Mouse (Mus musculus): ENCODE results near the gene Zfp821. TPM values are rescaled to one million over a fixed set of nuclear protein-coding genes. Genes with fewer than 3 reads are reported as not detected.
A peak's percentile ranks its signal among the peaks of the same experiment; 100 is the strongest.

Gene Zfp821
- 58.7 and 63.2 TPM in 2 replicates for polyA plus RNA-seq (2015; fragmentation: Nextera tagmentation; extraction: Ambion mirVana)

DNA sequence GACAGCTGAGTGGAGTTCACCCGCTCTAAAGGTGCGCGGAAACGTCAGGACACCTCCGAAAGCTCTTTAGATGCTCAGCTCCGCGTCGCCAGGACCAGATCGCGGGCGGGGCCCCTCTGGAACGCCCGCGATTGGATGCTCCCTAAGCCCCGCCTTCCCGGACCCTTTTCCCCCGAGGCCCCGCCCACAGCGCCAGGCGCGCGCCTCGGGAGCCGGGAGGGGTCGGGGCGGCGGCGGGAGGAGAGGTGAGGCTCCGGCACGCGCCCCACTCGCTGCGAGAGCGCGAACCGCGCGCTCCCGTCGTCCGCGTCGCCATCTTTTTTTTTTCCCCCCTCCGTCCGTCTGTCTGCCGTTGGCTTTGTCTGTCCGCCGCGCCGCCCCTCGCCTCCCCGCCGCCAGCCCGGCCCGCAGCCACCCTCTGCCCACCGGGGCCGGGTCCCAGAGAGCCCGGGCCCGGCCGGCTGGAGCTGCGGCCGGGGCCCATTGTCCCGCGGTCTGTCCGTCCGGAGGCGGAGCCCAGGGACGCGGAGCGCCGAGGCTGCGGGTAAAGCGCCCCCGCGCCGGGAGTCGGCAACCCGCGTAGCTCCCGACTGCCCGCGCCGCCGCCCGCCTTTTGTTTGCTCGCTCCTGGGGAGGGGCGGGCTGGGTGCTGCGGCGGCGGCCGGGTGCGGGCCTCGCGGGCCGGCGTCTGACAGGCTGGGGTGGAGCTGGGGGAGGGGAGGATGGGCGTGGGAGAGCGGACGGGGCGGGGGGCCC is at the start of gene Zfp821:
Gene Zfp821 (plus strand): TSS at position 227 of the 756 bp plus-strand sequence.
- Histone ChIP-seq H3K9me3 (ENCODE audit: control insufficient read depth, low read length) (no peaks in the 10 kb centered on the region), H3K9ac (ENCODE audit: low read depth, low read length) (peak within 1 kb of the TSS; percentile 100), H3K27ac (ENCODE audit: low read depth, low read length) (peak within 1 kb of the TSS; percentile 98), H3K36me3 (ENCODE audit: control insufficient read depth, insufficient read depth, low read length) (peaks cover 19% of the 10 kb centered on the region), H3K27me3 (replicated peaks; ENCODE audit: control insufficient read depth, insufficient read depth, low read length) (no peaks in the 10 kb centered on the region), H3K4me2 (ENCODE audit: low read length) (peak within 1 kb of the TSS; percentile 87), H3K4me3 (ENCODE audit: low read length) (peak within 1 kb of the TSS; percentile 96), H3K4me1 (ENCODE audit: control insufficient read depth, insufficient read depth, low read depth, low read length) (peaks cover 27% of the 10 kb centered on the region)
- under 1% methylated on average over 52 of the region's 100 CpGs for WGBS
- ATAC-seq = peak; percentile 88

DNA sequence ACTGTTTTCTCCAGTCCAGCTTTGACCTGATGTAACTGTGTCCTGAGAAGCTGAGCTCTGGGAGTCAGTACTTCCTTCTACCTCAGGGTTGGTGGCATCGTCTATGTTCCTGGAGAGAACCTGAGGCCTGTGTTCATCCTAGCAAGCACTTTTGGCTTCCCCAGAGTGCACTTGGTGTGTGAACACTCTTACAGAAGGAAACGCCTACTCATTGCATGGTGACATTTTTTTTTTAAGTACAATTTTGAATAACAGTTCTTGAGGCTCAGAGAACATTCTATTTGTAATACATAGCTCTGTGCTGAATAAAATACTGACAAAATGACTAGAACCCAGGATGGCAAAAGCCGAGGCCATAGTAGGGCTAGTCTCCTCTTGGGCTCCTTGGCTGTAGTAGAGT is 48.5 kb upstream of the Zfp821 start:
- no peaks in the 10 kb centered on the region for H3K36me3 ChIP-seq (ENCODE audit: control insufficient read depth, insufficient read depth, low read length)
- H3K4me1 ChIP-seq (ENCODE audit: control insufficient read depth, insufficient read depth, low read depth, low read length) = no peaks in the 10 kb centered on the region
- no peaks in the 10 kb centered on the region for H3K9me3 ChIP-seq (ENCODE audit: control insufficient read depth, low read length)
- no peaks in the 10 kb centered on the region for H3K27me3 ChIP-seq (replicated peaks; ENCODE audit: control insufficient read depth, insufficient read depth, low read length)
- no peak overlapping the region for H3K9ac ChIP-seq (ENCODE audit: low read depth, low read length)
- ATAC-seq = no peak
- H3K4me3 ChIP-seq (ENCODE audit: low read length) = no peak overlapping the region
- 87% methylated on average over 3 of the region's 3 CpGs for WGBS
- no peak overlapping the region for H3K27ac ChIP-seq (ENCODE audit: low read depth, low read length)
- H3K4me2 ChIP-seq (ENCODE audit: low read length) = no peak overlapping the region

DNA sequence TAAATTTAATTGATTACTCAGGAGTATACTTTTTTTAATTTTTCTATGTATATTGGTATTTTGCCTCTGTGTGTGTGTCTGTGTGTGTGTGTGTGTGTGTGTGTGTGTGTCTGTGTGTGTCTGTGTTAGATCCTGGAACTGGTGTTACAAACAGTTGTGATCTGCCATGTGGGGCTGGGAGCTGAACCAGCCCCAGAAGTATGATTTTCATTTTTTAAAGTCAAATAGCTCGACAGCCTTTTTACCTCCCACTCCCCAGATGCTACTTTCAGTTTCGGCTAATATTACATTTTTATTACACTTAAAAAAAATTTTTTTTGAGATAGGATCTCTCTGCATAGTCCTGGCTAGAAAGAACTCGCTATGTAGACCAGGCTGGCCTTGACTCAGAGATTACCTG is 43.0 kb upstream of the Zfp821 start:
- ATAC-seq = no peak
- Histone ChIP-seq H3K4me1 (ENCODE audit: control insufficient read depth, insufficient read depth, low read depth, low read length) (no peaks in the 10 kb centered on the region), H3K27ac (ENCODE audit: low read depth, low read length) (no peak overlapping the region), H3K4me2 (ENCODE audit: low read length) (no peak overlapping the region), H3K27me3 (replicated peaks; ENCODE audit: control insufficient read depth, insufficient read depth, low read length) (no peaks in the 10 kb centered on the region), H3K36me3 (ENCODE audit: control insufficient read depth, insufficient read depth, low read length) (peaks cover 5% of the 10 kb centered on the region; the same call in 1 of the 2 replicates), H3K9me3 (ENCODE audit: control insufficient read depth, low read length) (no peaks in the 10 kb centered on the region), H3K4me3 (ENCODE audit: low read length) (no peak overlapping the region), H3K9ac (ENCODE audit: low read depth, low read length) (no peak overlapping the region)
- 93% methylated on average over 3 of the region's 3 CpGs for WGBS

DNA sequence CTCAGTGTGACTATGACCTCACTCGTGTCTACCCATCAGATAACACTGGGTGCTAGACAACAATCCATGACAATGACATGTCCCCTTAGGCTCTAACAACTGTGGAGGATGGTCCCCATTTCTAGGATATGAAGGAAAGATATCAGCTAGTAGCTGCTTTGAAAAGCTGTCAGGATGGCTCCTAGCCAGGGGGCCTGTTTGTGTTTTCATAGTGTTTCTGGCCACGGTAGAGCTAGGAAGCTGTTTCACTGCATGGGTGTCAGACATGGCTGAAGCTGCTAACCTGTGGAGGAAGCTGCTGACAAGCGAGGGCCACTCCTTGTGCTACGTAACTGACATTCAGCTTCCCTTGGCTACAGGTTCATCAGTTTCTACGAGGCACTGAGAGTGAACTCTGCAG is 38.7 kb upstream of the Zfp821 start:
- H3K27ac ChIP-seq (ENCODE audit: low read depth, low read length) = no peak overlapping the region
- H3K4me1 ChIP-seq (ENCODE audit: control insufficient read depth, insufficient read depth, low read depth, low read length) = no peaks in the 10 kb centered on the region
- no peak overlapping the region for H3K4me2 ChIP-seq (ENCODE audit: low read length)
- ATAC-seq = no peak
- H3K9me3 ChIP-seq (ENCODE audit: control insufficient read depth, low read length) = no peaks in the 10 kb centered on the region
- H3K4me3 ChIP-seq (ENCODE audit: low read length) = no peak overlapping the region
- H3K27me3 ChIP-seq (replicated peaks; ENCODE audit: control insufficient read depth, insufficient read depth, low read length) = no peaks in the 10 kb centered on the region
- H3K9ac ChIP-seq (ENCODE audit: low read depth, low read length) = no peak overlapping the region
- H3K36me3 ChIP-seq (ENCODE audit: control insufficient read depth, insufficient read depth, low read length) = peaks cover 22% of the 10 kb centered on the region
- WGBS = 80% methylated on average over 5 of the region's 5 CpGs

DNA sequence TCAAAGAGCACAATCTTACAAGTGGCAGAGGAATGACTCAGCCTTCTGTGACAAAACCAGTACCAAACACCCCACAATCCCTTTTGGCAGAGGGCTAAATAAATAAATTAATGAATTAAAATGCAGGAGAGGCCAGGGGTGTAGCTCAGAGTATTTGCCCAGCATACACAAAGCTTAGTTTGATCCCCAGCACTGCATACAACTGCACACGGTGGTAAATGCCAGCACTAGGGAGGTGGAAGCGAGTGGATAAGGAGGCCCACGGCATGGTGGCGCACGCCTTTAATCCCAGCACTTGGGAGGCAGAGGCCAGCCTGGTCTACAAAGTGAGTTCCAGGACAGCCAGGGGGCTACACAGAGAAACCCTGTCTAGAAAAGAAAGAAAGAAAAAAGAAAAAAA is 32.7 kb upstream of the Zfp821 start:
- no peak overlapping the region for H3K27ac ChIP-seq (ENCODE audit: low read depth, low read length)
- 90% methylated on average over 5 of the region's 5 CpGs for WGBS
- no peak for ATAC-seq
- H3K27me3 ChIP-seq (replicated peaks; ENCODE audit: control insufficient read depth, insufficient read depth, low read length) = no peaks in the 10 kb centered on the region
- H3K4me3 ChIP-seq (ENCODE audit: low read length) = no peak overlapping the region
- H3K36me3 ChIP-seq (ENCODE audit: control insufficient read depth, insufficient read depth, low read length) = peaks cover 56% of the 10 kb centered on the region
- no peaks in the 10 kb centered on the region for H3K4me1 ChIP-seq (ENCODE audit: control insufficient read depth, insufficient read depth, low read depth, low read length)
- no peak overlapping the region for H3K9ac ChIP-seq (ENCODE audit: low read depth, low read length)
- no peak overlapping the region for H3K4me2 ChIP-seq (ENCODE audit: low read length)
- no peaks in the 10 kb centered on the region for H3K9me3 ChIP-seq (ENCODE audit: control insufficient read depth, low read length)

DNA sequence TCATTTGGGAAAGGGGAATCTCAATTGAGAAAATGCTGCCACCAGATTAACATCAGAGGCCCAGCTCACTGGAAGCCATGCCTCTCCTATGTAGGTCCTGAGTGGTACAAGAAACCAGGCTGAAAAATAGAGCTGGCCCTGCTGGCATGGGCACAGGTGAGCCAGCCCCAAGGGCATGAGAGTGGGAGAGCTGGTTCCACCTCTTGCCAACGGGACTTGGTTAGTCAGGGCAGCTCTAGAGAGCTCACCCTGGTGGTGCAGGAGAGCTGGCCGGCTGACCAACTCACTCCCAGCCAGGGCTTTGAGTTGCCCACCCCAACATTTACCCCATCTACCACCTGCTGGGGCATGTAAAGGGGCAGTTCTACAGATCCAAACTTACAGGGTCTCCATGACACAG is 31.8 kb upstream of the Zfp821 start:
- Histone ChIP-seq H3K27me3 (replicated peaks; ENCODE audit: control insufficient read depth, insufficient read depth, low read length) (no peaks in the 10 kb centered on the region), H3K4me1 (ENCODE audit: control insufficient read depth, insufficient read depth, low read depth, low read length) (no peaks in the 10 kb centered on the region), H3K27ac (ENCODE audit: low read depth, low read length) (no peak overlapping the region), H3K4me3 (ENCODE audit: low read length) (no peak overlapping the region), H3K4me2 (ENCODE audit: low read length) (no peak overlapping the region), H3K9ac (ENCODE audit: low read depth, low read length) (no peak overlapping the region), H3K9me3 (ENCODE audit: control insufficient read depth, low read length) (no peaks in the 10 kb centered on the region), H3K36me3 (ENCODE audit: control insufficient read depth, insufficient read depth, low read length) (peaks cover 56% of the 10 kb centered on the region)
- 100% methylated on average over 2 of the region's 2 CpGs for WGBS
- ATAC-seq = no peak

DNA sequence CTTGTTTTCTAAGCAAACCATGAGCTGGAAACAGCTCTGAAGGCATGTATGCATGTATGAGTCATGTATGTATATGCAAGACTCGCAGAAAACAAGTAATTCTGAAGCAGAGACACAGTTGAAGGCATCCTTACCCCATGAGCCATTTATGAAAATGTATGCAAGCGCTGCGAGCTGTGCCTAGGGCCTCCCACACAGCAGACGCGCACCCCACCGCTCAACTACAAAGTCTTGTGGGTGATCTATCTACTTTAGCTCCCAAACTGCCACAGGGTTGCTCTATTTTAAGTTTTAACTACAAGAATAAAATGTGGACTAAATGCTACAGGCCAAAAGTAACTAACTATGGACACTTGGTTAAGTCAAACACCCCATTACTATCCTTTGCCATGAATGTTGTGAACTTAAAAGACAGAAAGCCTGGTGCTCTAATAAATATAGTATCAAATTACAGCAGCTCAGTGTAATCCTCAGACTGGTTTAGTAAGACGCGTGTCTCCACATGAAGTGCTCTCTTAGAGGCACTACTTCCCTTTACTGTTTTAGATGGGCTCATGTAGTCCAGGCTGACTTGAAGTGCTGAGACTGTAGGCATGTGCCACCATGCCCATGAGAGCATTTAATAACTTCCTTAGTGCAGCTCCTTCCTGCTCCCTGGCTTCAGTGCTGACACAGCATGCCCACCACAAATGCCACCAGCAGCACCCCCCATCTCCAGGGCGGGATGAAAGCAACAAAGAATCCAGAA is 29.3 kb upstream of the Zfp821 start:
- H3K27ac ChIP-seq (ENCODE audit: low read depth, low read length) = no peak overlapping the region
- H3K36me3 ChIP-seq (ENCODE audit: control insufficient read depth, insufficient read depth, low read length) = peaks cover 64% of the 10 kb centered on the region
- no peaks in the 10 kb centered on the region for H3K9me3 ChIP-seq (ENCODE audit: control insufficient read depth, low read length)
- no peak overlapping the region for H3K4me3 ChIP-seq (ENCODE audit: low read length)
- ATAC-seq = no peak
- no peak overlapping the region for H3K9ac ChIP-seq (ENCODE audit: low read depth, low read length)
- H3K4me2 ChIP-seq (ENCODE audit: low read length) = no peak overlapping the region
- 93% methylated on average over 9 of the region's 9 CpGs for WGBS
- H3K4me1 ChIP-seq (ENCODE audit: control insufficient read depth, insufficient read depth, low read depth, low read length) = no peaks in the 10 kb centered on the region
- H3K27me3 ChIP-seq (replicated peaks; ENCODE audit: control insufficient read depth, insufficient read depth, low read length) = no peaks in the 10 kb centered on the region

DNA sequence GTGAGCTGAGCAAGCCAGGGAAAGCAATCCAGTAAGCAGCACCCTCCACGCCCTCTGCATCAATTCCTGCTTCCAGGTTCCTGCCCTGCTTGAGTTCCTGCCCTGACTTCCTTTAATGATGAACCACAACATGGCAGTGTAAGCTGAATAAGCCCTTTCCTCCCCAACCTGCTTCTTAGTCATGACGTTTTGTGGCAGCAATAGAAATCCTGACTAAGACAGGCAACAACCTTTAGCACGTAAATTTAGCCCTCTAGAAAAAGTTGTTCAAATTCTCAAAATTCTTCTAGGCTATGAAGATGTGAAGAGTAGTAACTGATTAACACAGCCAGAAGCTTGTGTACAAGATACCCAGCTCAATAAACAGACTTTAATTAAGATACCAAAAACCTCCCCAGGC is 23.8 kb upstream of the Zfp821 start:
- Histone ChIP-seq H3K36me3 (ENCODE audit: control insufficient read depth, insufficient read depth, low read length) (peaks cover 39% of the 10 kb centered on the region), H3K9me3 (ENCODE audit: control insufficient read depth, low read length) (no peaks in the 10 kb centered on the region), H3K9ac (ENCODE audit: low read depth, low read length) (no peak overlapping the region), H3K4me3 (ENCODE audit: low read length) (no peak overlapping the region), H3K27me3 (replicated peaks; ENCODE audit: control insufficient read depth, insufficient read depth, low read length) (no peaks in the 10 kb centered on the region), H3K27ac (ENCODE audit: low read depth, low read length) (no peak overlapping the region), H3K4me2 (ENCODE audit: low read length) (no peak overlapping the region), H3K4me1 (ENCODE audit: control insufficient read depth, insufficient read depth, low read depth, low read length) (no peaks in the 10 kb centered on the region; the same call in 1 of the 2 replicates)
- no peak for ATAC-seq
- WGBS = 81% methylated on average over 3 of the region's 3 CpGs

DNA sequence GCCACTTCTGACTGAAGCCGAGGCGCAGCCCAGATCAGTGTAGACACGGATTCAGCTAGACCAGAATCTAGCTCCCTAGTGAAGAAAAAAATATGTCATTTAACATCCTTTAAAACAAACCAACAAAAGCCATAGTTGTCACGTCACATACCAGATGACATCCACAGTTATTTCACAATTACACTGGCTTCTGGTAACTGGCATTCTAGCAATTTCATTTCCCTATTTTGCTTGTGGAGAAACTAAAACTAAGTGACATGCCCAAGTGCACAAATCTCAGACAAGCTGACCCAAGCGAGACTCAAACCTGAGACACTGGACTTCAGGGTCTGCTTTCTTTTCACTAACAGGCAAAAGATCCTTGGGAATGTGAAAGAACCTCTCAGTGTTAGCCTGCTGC is 23.2 kb upstream of the Zfp821 start:
- no peaks in the 10 kb centered on the region for H3K27me3 ChIP-seq (replicated peaks; ENCODE audit: control insufficient read depth, insufficient read depth, low read length)
- H3K9ac ChIP-seq (ENCODE audit: low read depth, low read length) = no peak overlapping the region
- H3K27ac ChIP-seq (ENCODE audit: low read depth, low read length) = no peak overlapping the region
- WGBS = 96% methylated on average over 5 of the region's 5 CpGs
- no peaks in the 10 kb centered on the region for H3K9me3 ChIP-seq (ENCODE audit: control insufficient read depth, low read length)
- no peak overlapping the region for H3K4me2 ChIP-seq (ENCODE audit: low read length)
- H3K36me3 ChIP-seq (ENCODE audit: control insufficient read depth, insufficient read depth, low read length) = peaks cover 35% of the 10 kb centered on the region
- H3K4me1 ChIP-seq (ENCODE audit: control insufficient read depth, insufficient read depth, low read depth, low read length) = no peaks in the 10 kb centered on the region; the same call in 1 of the 2 replicates
- H3K4me3 ChIP-seq (ENCODE audit: low read length) = no peak overlapping the region
- ATAC-seq = no peak
